Mouse (Mus musculus) hindbrain, embryonic 14.5 days (tissue): Measurements from ENCODE around the gene Luc7l3. TPM values are rescaled to one million over a fixed set of nuclear protein-coding genes. Genes with fewer than 3 reads are reported as not detected.

Experiments
- ATAC-seq: fragments of 200-750 bp; cut with Nextera tagmentation; 2 replicates; pipeline ENCODE4 v1.8.0; 2017; ENCODE audit warnings: moderate number of reproducible peaks, mild to moderate bottlenecking, moderate TSS enrichment, moderate library complexity; ENCODE audit not compliant: low FRiP score
- DNase-seq: peaks from one replicate; pipeline ENCODE4 v3.0.0-alpha.2; 2015; ENCODE audit warnings: low spot score
- H3K27ac ChIP-seq: fragments of 300-500 bp; sonication (generic); 2 replicates; pipeline ENCODE4 v1.5.1; 2014; ENCODE audit warnings: mild to moderate bottlenecking, moderate library complexity
- H3K27me3 ChIP-seq: fragments of 300-500 bp; sonication (generic); 2 replicates; pipeline ENCODE4 v1.6.1; 2014; ENCODE audit warnings: mild to moderate bottlenecking, low read length, mixed read lengths; ENCODE audit not compliant: control insufficient read depth, insufficient read depth
- H3K36me3 ChIP-seq: fragments of 300-500 bp; sonication (generic); replicated peaks from 2 replicates; pipeline ENCODE4 v1.6.1; 2014; ENCODE audit not compliant: control insufficient read depth, insufficient read depth
- H3K4me1 ChIP-seq: fragments of 300-500 bp; sonication (generic); replicated peaks from 2 replicates; pipeline ENCODE4 v1.6.1; 2014; ENCODE audit warnings: antibody characterized with exemption, low read length, mixed read lengths; ENCODE audit not compliant: control insufficient read depth, insufficient read depth
- H3K4me2 ChIP-seq: fragments of 300-500 bp; sonication (generic); replicated peaks from 2 replicates; pipeline ENCODE4 v1.6.1; 2014; ENCODE audit warnings: mild to moderate bottlenecking, moderate library complexity
- H3K4me3 ChIP-seq: fragments of 300-500 bp; sonication (generic); replicated peaks from 2 replicates; pipeline ENCODE4 v1.5.1; 2014; ENCODE audit warnings: mild to moderate bottlenecking, low read length
- H3K9ac ChIP-seq: fragments of 300-500 bp; sonication (generic); 2 replicates; pipeline ENCODE4 v1.6.1; 2014
- H3K9me3 ChIP-seq: fragments of 300-500 bp; sonication (generic); 2 replicates; pipeline ENCODE4 v1.6.1; 2016; ENCODE audit warnings: low read length; ENCODE audit not compliant: control insufficient read depth
- WGBS: fragments of 180-500 bp; shearing (Covaris S2); extraction: QIAGEN DNeasy Blood & Tissue Kit; methylation state at CpG from one replicate; pipeline ENCODE4 v1.1.7; 2014; 5-methylcytosine and 5-hydroxymethylcytosine counted together
- polyA plus RNA-seq: library from polyadenylated mRNA; unstranded; fragments of >200 nt; fragmentation: Nextera tagmentation; extraction: Ambion mirVana; gene quantifications from 2 replicates; pipeline ENCODE4 v1.2.1, GENCODE M21; 2014

Luc7l3 gene
- polyA plus RNA-seq: 94.9 and 105 TPM in 2 replicates

DNA sequence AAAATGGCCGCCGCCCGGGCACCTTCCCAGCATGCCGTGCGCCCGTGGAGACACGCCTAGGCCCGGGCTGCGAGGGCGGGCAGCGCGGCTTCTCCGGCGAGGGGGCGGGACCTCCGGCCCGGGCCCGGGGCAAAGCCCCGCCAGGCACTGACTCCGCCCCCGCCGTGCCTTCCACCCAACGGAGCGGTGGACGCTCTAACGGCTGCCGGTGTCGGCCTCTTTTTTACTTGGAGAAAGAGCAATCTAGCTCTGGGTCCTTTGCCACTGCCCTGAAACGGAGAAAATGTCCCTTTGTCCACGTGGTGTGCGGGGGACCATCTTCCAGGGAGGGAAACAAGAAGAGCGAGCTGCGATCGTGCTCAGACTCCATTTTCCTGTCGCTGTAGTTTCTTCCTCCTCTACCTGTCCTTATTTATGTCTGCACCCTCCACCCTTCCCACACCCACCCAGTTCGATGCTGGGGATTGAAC lies at the start of gene Luc7l3:
Gene Luc7l3 (minus strand): TSS at position 58 of the 470 bp plus-strand sequence.
- H3K4me1 ChIP-seq: peaks cover 40% of the 10 kb centered on the region
- peak; percentile 94 for ATAC-seq
- under 1% methylated on average over 36 of the region's 36 CpGs for WGBS

DNA sequence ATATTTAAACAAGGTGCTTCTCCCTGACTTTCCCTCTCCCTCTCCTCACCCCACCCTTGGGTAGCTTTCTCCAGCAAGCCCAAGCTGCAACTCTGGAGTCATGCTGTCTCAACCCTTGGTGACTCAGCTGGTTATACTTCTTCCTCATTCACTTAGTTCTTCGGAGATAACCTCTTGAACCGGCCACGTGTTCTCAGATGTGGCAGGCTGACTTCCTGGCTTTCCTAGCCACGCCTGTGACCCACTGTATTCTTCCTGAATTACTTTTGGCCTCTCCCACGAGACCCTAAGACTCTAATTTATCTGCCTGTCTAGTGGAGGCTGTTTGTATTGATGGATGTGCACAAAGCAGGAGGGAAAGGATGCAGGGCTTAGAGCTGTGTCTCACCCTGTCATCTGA lies 49.0 kb upstream of the Luc7l3 start:
- no peak overlapping the region for H3K27ac ChIP-seq
- H3K4me1 ChIP-seq: no peaks in the 10 kb centered on the region
- no peak overlapping the region for H3K4me2 ChIP-seq
- H3K27me3 ChIP-seq: no peaks in the 10 kb centered on the region
- H3K9ac ChIP-seq: no peak overlapping the region
- ATAC-seq: no peak
- DNase-seq: no peak
- no peaks in the 10 kb centered on the region for H3K9me3 ChIP-seq
- no peaks in the 10 kb centered on the region for H3K36me3 ChIP-seq
- 42% methylated on average over 5 of the region's 5 CpGs for WGBS
- H3K4me3 ChIP-seq: no peak overlapping the region

More for the DNA sequence above, at the start of gene Luc7l3:
- H3K27me3 ChIP-seq: no peaks in the 10 kb centered on the region
- H3K4me3 ChIP-seq: peak within 1 kb of the TSS; percentile 96
- H3K36me3 ChIP-seq: no peaks in the 10 kb centered on the region; the same call in 1 of the 2 replicates
- no peaks in the 10 kb centered on the region for H3K9me3 ChIP-seq
- peak within 1 kb of the TSS; percentile 75 for H3K4me2 ChIP-seq
- peak within 1 kb of the TSS; percentile 98 for H3K9ac ChIP-seq
- DNase-seq: peak; percentile 91
- peak within 1 kb of the TSS; percentile 99 for H3K27ac ChIP-seq

DNA sequence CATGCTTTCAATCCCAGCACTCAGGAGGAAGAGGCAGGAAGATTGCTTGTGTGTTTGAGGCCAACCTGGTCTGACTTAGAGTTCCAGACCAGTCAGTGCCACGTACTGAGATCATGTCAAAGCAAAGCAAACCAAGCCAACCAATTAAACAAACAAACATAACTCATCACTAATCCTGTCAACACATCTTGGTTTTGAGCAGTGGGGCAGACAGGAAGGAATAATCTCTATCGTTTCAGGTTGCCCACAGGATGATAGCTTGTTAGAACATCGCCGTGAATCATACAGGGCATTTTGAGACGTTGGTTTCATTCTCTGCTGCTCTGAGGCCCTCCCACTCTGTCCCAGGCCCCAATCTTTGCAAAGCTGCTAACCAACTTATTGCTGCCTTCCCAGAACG lies 48.2 kb upstream of the Luc7l3 start:
- DNase-seq (no peak), ATAC-seq (no peak)
- Histone ChIP-seq H3K4me3 (no peak overlapping the region), H3K4me1 (no peaks in the 10 kb centered on the region), H3K27ac (no peak overlapping the region), H3K4me2 (no peak overlapping the region), H3K27me3 (no peaks in the 10 kb centered on the region), H3K36me3 (no peaks in the 10 kb centered on the region), H3K9me3 (no peaks in the 10 kb centered on the region), H3K9ac (no peak overlapping the region)
- WGBS: 80% methylated on average over 6 of the region's 6 CpGs

DNA sequence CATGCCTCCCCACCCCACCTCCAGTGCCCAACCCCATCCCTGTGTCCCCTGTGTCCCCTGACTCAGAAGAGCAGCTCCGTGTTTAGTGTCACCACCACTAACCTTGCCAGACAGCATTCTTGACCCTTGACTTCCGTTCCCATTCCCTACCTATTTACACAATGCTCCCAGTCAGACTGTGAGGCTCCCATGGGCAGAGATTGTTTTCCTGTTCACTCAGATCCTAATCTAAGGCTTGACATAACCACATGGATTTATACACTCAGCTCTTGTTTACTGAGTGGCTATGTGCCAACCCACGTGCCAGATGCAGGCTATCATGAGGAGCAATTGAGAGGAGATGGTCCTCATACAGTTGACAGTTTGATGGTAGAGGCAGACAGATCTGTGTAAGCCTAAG lies 43.6 kb upstream of the Luc7l3 start:
- WGBS: 79% methylated on average over 3 of the region's 3 CpGs
- no peak for DNase-seq
- ATAC-seq: no peak
- H3K4me2 ChIP-seq: no peak overlapping the region
- no peaks in the 10 kb centered on the region for H3K9me3 ChIP-seq
- no peaks in the 10 kb centered on the region for H3K4me1 ChIP-seq
- no peak overlapping the region for H3K27ac ChIP-seq
- no peaks in the 10 kb centered on the region for H3K27me3 ChIP-seq
- H3K36me3 ChIP-seq: no peaks in the 10 kb centered on the region
- H3K9ac ChIP-seq: no peak overlapping the region
- no peak overlapping the region for H3K4me3 ChIP-seq

DNA sequence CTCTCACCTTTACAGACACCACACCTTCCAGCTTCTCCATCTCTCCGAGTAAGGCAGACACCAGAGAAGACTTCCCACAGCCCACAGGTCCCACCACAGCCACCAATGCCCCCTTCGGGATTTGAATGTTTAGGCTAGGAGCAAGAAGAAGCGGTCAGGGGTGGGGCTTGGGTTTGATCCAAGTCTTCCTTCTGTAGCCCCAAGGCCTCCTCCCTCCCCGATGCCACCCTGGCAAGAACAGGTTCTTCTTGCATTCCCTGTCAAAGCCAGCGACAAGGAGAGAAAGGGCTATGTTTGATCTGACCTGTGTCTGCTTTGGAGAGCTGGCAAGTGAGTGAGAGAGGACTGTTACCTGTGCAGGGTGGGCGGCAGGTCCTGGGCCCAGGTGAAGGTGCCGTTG lies 41.9 kb upstream of the Luc7l3 start:
- Histone ChIP-seq H3K4me1 (no peaks in the 10 kb centered on the region), H3K4me3 (no peak overlapping the region), H3K36me3 (no peaks in the 10 kb centered on the region), H3K4me2 (no peak overlapping the region), H3K9me3 (no peaks in the 10 kb centered on the region), H3K27me3 (no peaks in the 10 kb centered on the region), H3K9ac (no peak overlapping the region), H3K27ac (no peak overlapping the region)
- DNase-seq (no peak), ATAC-seq (no peak)
- WGBS: 83% methylated on average over 7 of the region's 7 CpGs

DNA sequence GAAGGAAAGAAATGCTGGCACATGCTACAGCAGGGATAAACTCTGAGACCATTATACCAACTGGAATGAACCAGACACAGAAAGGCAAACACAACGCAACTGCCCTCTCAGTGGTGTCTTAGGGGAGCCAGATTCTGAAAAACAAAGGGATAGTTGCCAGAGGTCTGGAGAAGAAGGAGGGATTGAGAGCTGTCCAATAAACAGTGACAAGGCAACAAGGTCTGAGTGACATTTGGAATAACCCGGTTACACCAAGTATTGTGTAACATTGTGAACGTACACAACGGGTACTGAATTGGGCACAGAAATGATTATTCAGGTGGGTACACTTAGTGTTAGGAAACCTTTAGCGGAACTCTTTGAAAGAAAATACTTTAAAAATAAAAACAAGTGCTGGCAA lies 40.3 kb upstream of the Luc7l3 start:
- no peak for DNase-seq
- H3K36me3 ChIP-seq: no peaks in the 10 kb centered on the region
- no peak overlapping the region for H3K4me3 ChIP-seq
- no peaks in the 10 kb centered on the region for H3K9me3 ChIP-seq
- H3K27me3 ChIP-seq: no peaks in the 10 kb centered on the region
- no peak for ATAC-seq
- no peak overlapping the region for H3K9ac ChIP-seq
- 92% methylated on average over 5 of the region's 5 CpGs for WGBS
- no peaks in the 10 kb centered on the region for H3K4me1 ChIP-seq
- H3K4me2 ChIP-seq: no peak overlapping the region
- H3K27ac ChIP-seq: no peak overlapping the region

DNA sequence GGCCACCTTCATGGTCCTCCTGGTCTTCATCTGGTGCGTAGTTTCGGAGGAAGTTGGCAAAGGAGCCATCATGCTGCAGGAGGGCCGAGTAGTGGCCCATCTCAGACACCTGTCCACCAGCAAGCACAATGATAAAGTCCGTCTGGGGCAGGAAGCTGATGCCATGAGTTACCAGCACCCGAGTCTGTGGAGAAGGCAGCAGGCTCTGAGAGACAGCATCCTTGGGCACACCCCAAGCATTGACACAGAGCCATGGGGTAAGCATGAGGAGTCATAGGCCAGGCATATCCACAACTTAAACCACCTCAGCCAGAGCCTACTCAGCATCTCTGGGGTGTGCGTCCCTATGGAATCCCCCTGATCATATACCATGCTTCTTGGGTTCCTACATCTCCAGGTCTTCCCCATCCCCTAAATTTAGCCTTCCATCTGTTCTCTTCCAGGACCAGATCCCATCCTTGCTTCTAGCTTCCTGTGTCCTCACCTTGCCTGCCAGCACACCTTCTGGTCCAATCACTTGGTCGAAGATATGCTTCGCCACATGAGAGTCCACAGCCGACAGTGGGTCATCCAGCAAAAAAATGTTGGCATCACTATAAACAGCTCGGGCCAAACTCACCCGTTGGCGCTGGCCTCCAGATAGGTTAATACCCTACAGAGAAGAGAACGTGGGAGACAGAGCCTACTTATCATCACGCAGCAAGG lies 39.5 kb upstream of the Luc7l3 start:
- Histone ChIP-seq H3K36me3 (no peaks in the 10 kb centered on the region), H3K4me1 (no peaks in the 10 kb centered on the region), H3K9ac (no peak overlapping the region), H3K27ac (no peak overlapping the region), H3K4me2 (no peak overlapping the region), H3K4me3 (no peak overlapping the region), H3K9me3 (no peaks in the 10 kb centered on the region), H3K27me3 (no peaks in the 10 kb centered on the region)
- no peak for DNase-seq
- ATAC-seq: no peak
- WGBS: 96% methylated on average over 14 of the region's 14 CpGs

DNA sequence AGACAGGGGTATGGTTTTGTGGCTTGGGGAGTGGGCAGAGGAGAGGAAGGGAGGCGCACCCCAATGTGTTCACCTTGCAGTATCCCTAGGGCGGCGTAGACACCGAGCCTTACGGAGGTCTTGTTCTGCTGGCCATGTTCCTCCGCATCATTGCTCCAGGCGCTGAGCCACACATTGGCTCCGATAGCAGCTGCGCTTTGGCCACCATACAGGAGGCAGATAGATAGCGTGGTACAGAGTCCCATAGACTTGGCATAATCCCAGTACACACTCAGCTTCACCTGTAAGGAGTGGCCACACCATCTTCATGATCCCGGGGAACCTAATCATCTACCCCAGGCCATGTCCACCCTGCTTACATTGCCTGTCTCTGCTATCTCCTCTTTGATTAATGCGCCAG lies 37.4 kb upstream of the Luc7l3 start:
- WGBS: 94% methylated on average over 12 of the region's 12 CpGs
- H3K9me3 ChIP-seq: no peaks in the 10 kb centered on the region
- ATAC-seq: no peak

DNA sequence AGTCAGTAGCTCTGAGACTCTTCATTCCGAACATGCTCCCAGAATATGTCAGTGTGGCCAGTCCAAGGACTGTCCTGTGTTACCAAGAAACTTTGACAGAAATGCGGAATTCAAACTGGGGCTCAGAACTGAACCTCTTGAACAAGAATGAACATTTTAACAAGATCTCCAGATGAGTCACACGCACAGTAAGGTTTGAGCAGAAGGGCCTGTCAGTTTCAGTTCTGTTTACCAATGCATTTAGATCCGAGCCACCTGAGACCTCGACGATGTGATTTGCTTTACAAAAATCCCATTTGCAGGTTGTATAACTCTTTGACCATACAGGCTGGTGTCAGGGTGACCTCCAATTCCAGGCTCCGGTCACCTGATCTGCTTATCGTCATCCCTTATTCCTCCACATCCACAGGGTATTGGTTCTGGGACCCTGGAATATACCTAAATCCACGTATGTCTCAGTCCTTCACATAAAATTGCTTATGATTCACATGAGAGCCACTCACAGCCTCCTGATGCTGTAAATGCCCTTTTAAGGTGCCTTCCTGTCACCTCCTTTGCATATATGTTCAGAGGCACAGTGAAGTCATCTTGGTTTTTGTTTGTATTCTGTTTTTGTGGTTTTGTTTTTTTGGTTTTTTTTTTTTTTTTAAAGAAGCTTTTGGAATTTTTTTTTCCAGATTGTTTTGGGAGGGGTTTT lies 33.9 kb upstream of the Luc7l3 start:
- H3K27me3 ChIP-seq: no peaks in the 10 kb centered on the region
- no peak overlapping the region for H3K27ac ChIP-seq
- H3K36me3 ChIP-seq: no peaks in the 10 kb centered on the region
- no peak overlapping the region for H3K4me2 ChIP-seq
- 77% methylated on average over 9 of the region's 9 CpGs for WGBS
- no peak overlapping the region for H3K4me3 ChIP-seq
- no peaks in the 10 kb centered on the region for H3K9me3 ChIP-seq
- ATAC-seq: no peak
- no peak overlapping the region for H3K9ac ChIP-seq
- no peaks in the 10 kb centered on the region for H3K4me1 ChIP-seq
- DNase-seq: no peak

More for the DNA sequence above, 37.4 kb upstream of the Luc7l3 start:
- Histone ChIP-seq H3K4me2 (no peak overlapping the region), H3K9ac (no peak overlapping the region), H3K27ac (no peak overlapping the region), H3K27me3 (no peaks in the 10 kb centered on the region), H3K36me3 (no peaks in the 10 kb centered on the region), H3K4me3 (no peak overlapping the region), H3K4me1 (no peaks in the 10 kb centered on the region)
- no peak for DNase-seq
